Mouse (Mus musculus): Measurements from ENCODE around the gene Cep112. TPM values are rescaled to one million over a fixed set of nuclear protein-coding genes. Genes with fewer than 3 reads are reported as not detected.

Gene Cep112
- polyA plus RNA-seq, 1 experiment from 2014 or later, result 10.0 TPM

DNA sequence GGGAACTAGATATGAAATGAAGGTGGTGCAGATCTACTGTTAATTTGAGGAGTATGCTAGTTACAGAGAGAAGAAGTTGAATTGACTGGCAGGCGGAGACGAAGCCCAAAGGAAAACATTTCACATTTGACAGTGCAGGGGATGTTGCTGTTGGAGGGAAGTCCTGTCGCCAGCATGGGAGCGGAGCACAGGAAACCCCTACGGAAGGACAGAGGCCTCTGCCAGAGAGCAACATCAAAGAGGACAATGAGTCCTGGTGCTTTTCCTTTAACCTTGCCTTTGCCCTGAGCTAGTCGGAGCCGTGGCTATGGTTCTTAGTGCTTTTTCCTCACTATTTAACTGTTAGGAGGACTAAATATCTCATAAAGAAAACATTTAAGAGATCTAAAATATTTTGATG, 50.7 kb downstream of the Cep112 start:
- ATAC-seq (ENCODE audit: insufficient read depth, low FRiP score, low TSS enrichment), result no peak

DNA sequence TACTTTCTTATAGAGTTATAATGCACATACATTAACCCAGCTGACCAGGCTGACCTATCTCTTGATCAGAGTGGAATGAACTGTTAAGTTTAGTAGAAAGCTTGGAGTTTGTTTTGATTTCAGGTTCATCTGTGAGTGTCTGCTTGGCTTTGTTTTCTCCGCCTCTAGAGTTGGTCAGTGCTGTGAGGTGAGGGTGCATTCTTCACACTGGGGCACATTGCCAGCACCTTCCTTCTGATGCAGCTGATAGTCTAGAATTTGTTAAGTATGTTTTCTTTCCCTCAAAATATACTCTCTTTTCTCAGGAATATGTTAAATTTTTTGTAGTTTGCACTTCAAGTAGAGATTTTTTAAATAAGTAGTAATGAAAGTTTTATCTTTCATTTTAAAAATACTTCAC, 51.2 kb downstream of the Cep112 start:
- Histone ChIP-seq H3K4me2 (ENCODE audit: low read depth) (no peak overlapping the region), H3K27ac (ENCODE audit: low read depth, low read length) (no peak overlapping the region), H3K9me3 (ENCODE audit: control insufficient read depth, low read length) (no peaks in the 10 kb centered on the region), H3K4me1 (ENCODE audit: control insufficient read depth, insufficient read depth, low read length) (no peaks in the 10 kb centered on the region), H3K27me3 (ENCODE audit: control insufficient read depth, insufficient read depth, low read length) (no peaks in the 10 kb centered on the region), H3K9ac (ENCODE audit: low read length) (no peak overlapping the region), H3K4me3 (ENCODE audit: low read depth, low read length) (no peak overlapping the region), H3K36me3 (ENCODE audit: control insufficient read depth, insufficient read depth, low read length) (no peaks in the 10 kb centered on the region)
- DNase-seq (ENCODE audit: low spot score), result no peak
- no peak for ATAC-seq (ENCODE audit: insufficient read depth, low FRiP score, low TSS enrichment)
- 91% methylated on average over 1 of the region's 1 CpGs for WGBS

More for the DNA sequence above, 50.7 kb downstream of the Cep112 start:
- Histone ChIP-seq H3K9ac (ENCODE audit: low read length) (no peak overlapping the region), H3K4me2 (ENCODE audit: low read depth) (no peak overlapping the region), H3K27me3 (ENCODE audit: control insufficient read depth, insufficient read depth, low read length) (no peaks in the 10 kb centered on the region), H3K4me1 (ENCODE audit: control insufficient read depth, insufficient read depth, low read length) (no peaks in the 10 kb centered on the region), H3K27ac (ENCODE audit: low read depth, low read length) (no peak overlapping the region), H3K9me3 (ENCODE audit: control insufficient read depth, low read length) (no peaks in the 10 kb centered on the region), H3K4me3 (ENCODE audit: low read depth, low read length) (no peak overlapping the region), H3K36me3 (ENCODE audit: control insufficient read depth, insufficient read depth, low read length) (no peaks in the 10 kb centered on the region)
- 69% methylated on average over 7 of the region's 7 CpGs for WGBS
- no peak for DNase-seq (ENCODE audit: low spot score)

DNA sequence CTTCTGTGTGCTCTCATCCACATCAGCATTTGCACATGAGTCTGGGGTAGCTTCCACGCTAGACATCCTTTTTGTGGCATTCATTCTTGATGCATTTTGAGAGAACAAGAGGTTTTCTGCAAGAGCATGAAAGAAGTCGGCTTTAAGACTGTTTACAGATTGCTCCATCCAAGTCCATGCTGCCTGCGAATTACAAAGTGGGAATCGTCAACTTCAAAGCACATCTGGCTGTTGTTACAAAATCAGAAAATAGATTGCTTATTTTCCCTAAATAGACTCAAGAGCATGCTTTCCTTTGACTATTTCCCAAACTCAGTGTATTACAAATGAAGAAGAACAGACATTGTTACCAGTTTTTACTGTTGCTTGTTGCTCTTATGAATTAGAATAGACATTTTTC, 59.0 kb downstream of the Cep112 start:
- ATAC-seq (ENCODE audit: insufficient read depth, low FRiP score, low TSS enrichment) (no peak), DNase-seq (ENCODE audit: low spot score) (no peak)
- no peak overlapping the region for H3K4me2 ChIP-seq (ENCODE audit: low read depth)
- no peaks in the 10 kb centered on the region for H3K4me1 ChIP-seq (ENCODE audit: control insufficient read depth, insufficient read depth, low read length)
- no peaks in the 10 kb centered on the region for H3K36me3 ChIP-seq (ENCODE audit: control insufficient read depth, insufficient read depth, low read length)
- WGBS, result 83% methylated on average over 4 of the region's 4 CpGs
- no peak overlapping the region for H3K4me3 ChIP-seq (ENCODE audit: low read depth, low read length)
- H3K27me3 ChIP-seq (ENCODE audit: control insufficient read depth, insufficient read depth, low read length), result no peaks in the 10 kb centered on the region
- H3K9ac ChIP-seq (ENCODE audit: low read length), result no peak overlapping the region
- H3K27ac ChIP-seq (ENCODE audit: low read depth, low read length), result no peak overlapping the region
- no peaks in the 10 kb centered on the region for H3K9me3 ChIP-seq (ENCODE audit: control insufficient read depth, low read length)

DNA sequence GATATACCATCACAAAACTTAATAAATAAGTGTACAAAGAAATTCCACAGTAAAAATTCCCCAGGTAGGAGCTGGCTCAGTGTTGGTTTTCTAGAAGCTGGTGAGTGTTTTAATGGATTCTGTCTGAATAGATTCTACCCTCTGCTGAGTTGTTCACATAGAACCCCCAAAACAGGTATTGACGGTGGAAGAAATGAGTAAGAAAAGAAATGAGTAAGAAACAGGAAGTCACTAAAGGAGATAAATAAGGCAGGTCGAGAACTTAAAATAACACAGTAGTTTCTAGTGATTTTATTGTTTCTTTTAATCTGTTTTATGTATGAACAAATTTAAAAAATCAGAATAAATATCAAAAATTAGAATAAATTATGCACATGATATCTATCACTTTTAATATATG, 63.3 kb downstream of the Cep112 start:
- 83% methylated on average over 2 of the region's 2 CpGs for WGBS
- Histone ChIP-seq H3K4me3 (ENCODE audit: low read depth, low read length) (no peak overlapping the region), H3K9me3 (ENCODE audit: control insufficient read depth, low read length) (no peaks in the 10 kb centered on the region), H3K9ac (ENCODE audit: low read length) (no peak overlapping the region), H3K27ac (ENCODE audit: low read depth, low read length) (no peak overlapping the region), H3K36me3 (ENCODE audit: control insufficient read depth, insufficient read depth, low read length) (no peaks in the 10 kb centered on the region), H3K27me3 (ENCODE audit: control insufficient read depth, insufficient read depth, low read length) (no peaks in the 10 kb centered on the region), H3K4me1 (ENCODE audit: control insufficient read depth, insufficient read depth, low read length) (no peaks in the 10 kb centered on the region), H3K4me2 (ENCODE audit: low read depth) (no peak overlapping the region)
- ATAC-seq (ENCODE audit: insufficient read depth, low FRiP score, low TSS enrichment) (no peak), DNase-seq (ENCODE audit: low spot score) (no peak)

DNA sequence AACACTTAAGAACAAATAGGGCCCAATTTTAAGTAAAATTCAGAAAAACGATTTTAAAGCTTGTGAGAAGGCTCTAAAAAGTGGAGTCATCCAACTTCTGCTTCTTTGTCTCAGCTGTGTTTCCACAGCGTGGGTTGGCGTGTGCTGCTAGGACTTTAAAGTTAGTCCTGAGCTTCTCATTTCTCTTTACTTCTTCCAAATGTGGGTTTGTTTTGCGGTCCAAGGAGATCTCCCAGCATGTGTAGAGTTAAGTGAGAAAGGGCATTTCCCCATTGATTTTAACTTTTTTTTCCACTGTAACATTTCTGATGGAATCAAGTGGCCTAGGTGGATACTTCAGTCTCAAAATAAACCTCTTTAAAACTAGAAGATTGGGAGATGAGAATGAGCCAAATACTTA, 64.9 kb downstream of the Cep112 start:
- H3K27ac ChIP-seq (ENCODE audit: low read depth, low read length), result no peak overlapping the region
- H3K4me3 ChIP-seq (ENCODE audit: low read depth, low read length), result no peak overlapping the region
- 90% methylated on average over 4 of the region's 4 CpGs for WGBS
- DNase-seq (ENCODE audit: low spot score), result no peak
- H3K9me3 ChIP-seq (ENCODE audit: control insufficient read depth, low read length), result no peaks in the 10 kb centered on the region
- no peaks in the 10 kb centered on the region for H3K4me1 ChIP-seq (ENCODE audit: control insufficient read depth, insufficient read depth, low read length)
- no peaks in the 10 kb centered on the region for H3K27me3 ChIP-seq (ENCODE audit: control insufficient read depth, insufficient read depth, low read length)
- H3K9ac ChIP-seq (ENCODE audit: low read length), result no peak overlapping the region
- no peak overlapping the region for H3K4me2 ChIP-seq (ENCODE audit: low read depth)
- no peaks in the 10 kb centered on the region for H3K36me3 ChIP-seq (ENCODE audit: control insufficient read depth, insufficient read depth, low read length)
- no peak for ATAC-seq (ENCODE audit: insufficient read depth, low FRiP score, low TSS enrichment)

DNA sequence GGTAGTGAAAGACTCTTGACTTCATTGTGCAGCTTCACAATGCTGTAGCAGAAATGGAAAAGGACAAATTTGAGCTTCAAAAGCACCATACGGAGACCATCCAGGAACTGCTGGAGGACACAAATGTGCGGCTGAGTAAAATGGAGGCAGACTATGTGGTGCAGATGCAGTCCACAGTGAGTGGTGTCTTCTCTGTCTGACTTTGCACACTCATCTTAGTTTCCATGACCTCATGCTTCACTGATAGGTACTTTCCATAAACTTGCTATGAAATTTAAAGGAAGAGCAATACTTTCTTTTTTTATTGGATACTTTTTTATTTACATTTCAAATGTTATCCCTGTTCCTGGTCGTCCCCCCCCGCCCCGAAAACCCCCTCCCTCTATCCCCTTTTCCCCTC, 83.2 kb downstream of the Cep112 start:
- no peak overlapping the region for H3K9ac ChIP-seq (ENCODE audit: low read length)
- ATAC-seq (ENCODE audit: insufficient read depth, low FRiP score, low TSS enrichment), result no peak
- H3K4me1 ChIP-seq (ENCODE audit: control insufficient read depth, insufficient read depth, low read length), result no peaks in the 10 kb centered on the region
- no peak overlapping the region for H3K27ac ChIP-seq (ENCODE audit: low read depth, low read length)
- H3K9me3 ChIP-seq (ENCODE audit: control insufficient read depth, low read length), result no peaks in the 10 kb centered on the region
- WGBS, result 94% methylated on average over 5 of the region's 5 CpGs
- H3K4me2 ChIP-seq (ENCODE audit: low read depth), result no peak overlapping the region
- H3K36me3 ChIP-seq (ENCODE audit: control insufficient read depth, insufficient read depth, low read length), result no peaks in the 10 kb centered on the region
- H3K4me3 ChIP-seq (ENCODE audit: low read depth, low read length), result no peak overlapping the region
- no peak for DNase-seq (ENCODE audit: low spot score)
- no peaks in the 10 kb centered on the region for H3K27me3 ChIP-seq (ENCODE audit: control insufficient read depth, insufficient read depth, low read length)

DNA sequence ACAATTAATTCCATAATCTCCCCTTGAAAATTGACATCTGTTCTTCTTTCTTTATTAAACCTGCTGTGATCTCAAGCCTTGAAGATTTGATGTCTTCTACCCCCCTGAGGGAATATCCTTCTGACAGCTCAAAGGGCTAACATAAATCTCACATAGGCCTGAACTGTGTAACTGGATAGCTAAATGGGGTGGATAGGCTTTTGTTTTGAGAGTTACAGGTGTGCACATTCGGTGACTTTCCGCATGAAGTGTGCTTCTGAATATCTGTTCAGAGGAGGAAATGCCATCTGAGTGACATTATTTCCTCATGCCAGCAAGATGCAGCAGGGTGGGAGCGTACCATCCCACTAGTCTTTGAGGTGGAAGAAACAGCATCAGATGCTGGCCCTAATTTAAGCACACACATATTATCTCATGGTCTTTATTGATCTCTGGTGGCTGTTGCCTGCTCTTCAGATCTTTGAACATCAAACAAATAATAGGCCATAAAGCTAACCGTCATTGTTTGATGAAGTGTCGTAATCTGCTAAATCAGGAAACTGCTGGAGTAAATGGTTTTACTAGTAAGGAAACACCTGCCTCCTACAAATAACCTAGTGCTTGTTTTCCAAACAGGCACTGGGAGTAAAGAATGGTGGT, 102.9 kb downstream of the Cep112 start:
- Histone ChIP-seq H3K9ac (ENCODE audit: low read length) (no peak overlapping the region), H3K27me3 (ENCODE audit: control insufficient read depth, insufficient read depth, low read length) (no peaks in the 10 kb centered on the region), H3K4me1 (ENCODE audit: control insufficient read depth, insufficient read depth, low read length) (peaks cover 3% of the 10 kb centered on the region; the same call in 1 of the 2 replicates), H3K4me3 (ENCODE audit: low read depth, low read length) (no peak overlapping the region), H3K9me3 (ENCODE audit: control insufficient read depth, low read length) (no peaks in the 10 kb centered on the region), H3K36me3 (ENCODE audit: control insufficient read depth, insufficient read depth, low read length) (no peaks in the 10 kb centered on the region), H3K4me2 (ENCODE audit: low read depth) (no peak overlapping the region), H3K27ac (ENCODE audit: low read depth, low read length) (no peak overlapping the region)
- ATAC-seq (ENCODE audit: insufficient read depth, low FRiP score, low TSS enrichment) (no peak), DNase-seq (ENCODE audit: low spot score) (no peak)
- WGBS, result 19% methylated on average over 5 of the region's 5 CpGs

DNA sequence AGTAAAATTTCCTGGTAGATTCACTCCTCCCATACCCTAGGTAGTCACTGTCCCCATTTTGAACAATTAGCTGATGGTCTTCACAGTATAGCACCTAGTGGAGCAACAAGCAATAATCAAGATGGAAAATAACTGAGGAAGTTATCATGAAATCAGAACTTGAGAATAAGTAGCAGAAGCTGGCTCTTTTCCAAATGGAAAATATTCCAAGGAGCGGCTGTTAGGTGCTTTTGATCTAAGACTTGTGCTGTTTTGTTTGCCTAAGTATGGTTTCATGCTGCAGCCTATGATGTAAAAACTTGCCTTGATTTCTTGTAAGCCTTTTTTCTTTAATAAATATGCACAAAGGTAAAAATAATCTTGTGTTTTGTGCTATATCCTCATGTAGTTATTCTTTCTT, 107.9 kb downstream of the Cep112 start:
- WGBS, result 91% methylated on average over 1 of the region's 1 CpGs
- Histone ChIP-seq H3K4me2 (ENCODE audit: low read depth) (no peak overlapping the region), H3K9ac (ENCODE audit: low read length) (no peak overlapping the region), H3K9me3 (ENCODE audit: control insufficient read depth, low read length) (no peaks in the 10 kb centered on the region), H3K27me3 (ENCODE audit: control insufficient read depth, insufficient read depth, low read length) (no peaks in the 10 kb centered on the region), H3K4me1 (ENCODE audit: control insufficient read depth, insufficient read depth, low read length) (peaks cover 3% of the 10 kb centered on the region; the same call in 1 of the 2 replicates), H3K4me3 (ENCODE audit: low read depth, low read length) (no peak overlapping the region), H3K27ac (ENCODE audit: low read depth, low read length) (no peak overlapping the region), H3K36me3 (ENCODE audit: control insufficient read depth, insufficient read depth, low read length) (no peaks in the 10 kb centered on the region)
- no peak for DNase-seq (ENCODE audit: low spot score)
- ATAC-seq (ENCODE audit: insufficient read depth, low FRiP score, low TSS enrichment), result no peak

DNA sequence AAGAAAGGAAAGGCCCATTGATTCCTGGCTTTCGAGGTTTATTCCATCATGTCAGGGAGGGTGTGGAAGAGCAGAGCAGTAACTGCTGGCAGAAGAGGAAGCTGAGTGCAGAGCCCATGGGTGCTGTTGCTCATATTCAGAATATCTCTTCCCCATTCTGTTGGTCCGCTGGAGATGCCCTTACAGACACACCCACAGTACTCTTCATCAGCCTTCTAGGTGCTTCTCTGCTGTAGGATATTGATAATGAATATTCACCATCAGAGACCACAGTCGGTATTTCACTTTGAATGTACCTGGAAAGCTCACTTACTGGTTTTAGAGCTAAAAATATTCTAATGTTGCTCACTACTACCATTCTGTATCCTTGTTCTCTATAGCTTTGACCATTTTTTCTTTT, 109.0 kb downstream of the Cep112 start:
- ATAC-seq (ENCODE audit: insufficient read depth, low FRiP score, low TSS enrichment) (no peak), DNase-seq (ENCODE audit: low spot score) (no peak)
- no peaks in the 10 kb centered on the region for H3K36me3 ChIP-seq (ENCODE audit: control insufficient read depth, insufficient read depth, low read length)
- 93% methylated on average over 3 of the region's 3 CpGs for WGBS
- no peaks in the 10 kb centered on the region for H3K27me3 ChIP-seq (ENCODE audit: control insufficient read depth, insufficient read depth, low read length)
- H3K4me2 ChIP-seq (ENCODE audit: low read depth), result no peak overlapping the region
- no peaks in the 10 kb centered on the region for H3K4me1 ChIP-seq (ENCODE audit: control insufficient read depth, insufficient read depth, low read length)
- no peak overlapping the region for H3K4me3 ChIP-seq (ENCODE audit: low read depth, low read length)
- no peaks in the 10 kb centered on the region for H3K9me3 ChIP-seq (ENCODE audit: control insufficient read depth, low read length)
- no peak overlapping the region for H3K27ac ChIP-seq (ENCODE audit: low read depth, low read length)
- no peak overlapping the region for H3K9ac ChIP-seq (ENCODE audit: low read length)
